Mouse (Mus musculus) G1E (cell line): ENCODE measurements around the gene Gm38392. TPM values are rescaled to one million over a fixed set of nuclear protein-coding genes. Genes with fewer than 3 reads are reported as not detected.
"Not testable (repeated sequence)": the region's sequence is repeated elsewhere in the genome, so short reads cannot be mapped to it uniquely, and the experiment has no call there.

Experiments
- ATAC-seq: 2 replicates; pipeline ENCODE4 v1.8.0; 2016; ENCODE audit warnings: mild to moderate bottlenecking; ENCODE audit not compliant: insufficient number of reproducible peaks, poor library complexity, low FRiP score, severe bottlenecking; ENCODE audit errors: extremely low read depth
- DNase-seq: peaks from one replicate; pipeline ENCODE4 v3.0.0; 2012; ENCODE audit warnings: low spot score
- H3K27me3 ChIP-seq: 2 replicates; pipeline ENCODE4 v1.6.1; 2012; ENCODE audit warnings: mild to moderate bottlenecking, low read length, inconsistent platforms; ENCODE audit not compliant: insufficient read depth
- H3K36me3 ChIP-seq: replicated peaks from 2 replicates; pipeline ENCODE3; 2012; ENCODE audit warnings: mild to moderate bottlenecking, inconsistent platforms
- H3K4me1 ChIP-seq: 2 replicates; pipeline ENCODE4 v1.6.1; 2012; ENCODE audit warnings: low read depth, low read length, inconsistent platforms, mixed read lengths; ENCODE audit not compliant: insufficient read depth
- H3K4me3 ChIP-seq: 2 replicates; pipeline ENCODE4 v1.5.1; 2012; ENCODE audit warnings: low read depth, mild to moderate bottlenecking, inconsistent platforms, low read length, moderate library complexity, mixed read lengths
- H3K9me3 ChIP-seq: replicated peaks from 2 replicates; pipeline ENCODE4 v1.6.1; 2012; ENCODE audit warnings: inconsistent platforms
- CTCF ChIP-seq: IDR thresholded peaks from 2 replicates; pipeline ENCODE4 v1.5.1; 2012; ENCODE audit warnings: low read depth, low read length, inconsistent platforms, mixed read lengths
- GATA1 ChIP-seq: IDR thresholded peaks from 2 replicates; pipeline ENCODE4 v1.6.1; 2012; ENCODE audit warnings: borderline replicate concordance, low read length, inconsistent platforms, mixed read lengths
- GATA2 ChIP-seq: IDR thresholded peaks from 2 replicates; pipeline ENCODE4 v1.6.1; 2012; ENCODE audit warnings: low read depth, low read length, inconsistent platforms, borderline replicate concordance
- POLR2AphosphoS5 ChIP-seq: IDR thresholded peaks from 2 replicates; pipeline ENCODE4 v1.6.1; 2012; ENCODE audit warnings: low read depth, low read length, inconsistent platforms; ENCODE audit not compliant: insufficient replicate concordance
- TAL1 ChIP-seq: conservative IDR thresholded peaks from 2 replicates; pipeline ENCODE4 v1.6.1; 2012; ENCODE audit warnings: low read depth, low read length, inconsistent platforms, mixed read lengths
- polyA plus RNA-seq: library from polyadenylated mRNA; stranded (reverse); fragments of >175 nt; gene quantifications from 2 replicates; pipeline ENCODE4 v1.2.3, GENCODE M21; 2012
- total RNA-seq, 2 experiments: library from RNA; stranded (forward) in 1 of 2; stranded (reverse) in 1 of 2; fragments of 200-1000 nt in 1 of 2; fragments of >200 nt in 1 of 2; fragmentation: Nextera tagmentation in 1 of 2; gene quantifications; 2 replicates each; pipeline ENCODE4 v1.2.3; 2014 to 2017

The Gm38392 gene
- total and polyA plus RNA-seq, 3 experiments: not detected

DNA sequence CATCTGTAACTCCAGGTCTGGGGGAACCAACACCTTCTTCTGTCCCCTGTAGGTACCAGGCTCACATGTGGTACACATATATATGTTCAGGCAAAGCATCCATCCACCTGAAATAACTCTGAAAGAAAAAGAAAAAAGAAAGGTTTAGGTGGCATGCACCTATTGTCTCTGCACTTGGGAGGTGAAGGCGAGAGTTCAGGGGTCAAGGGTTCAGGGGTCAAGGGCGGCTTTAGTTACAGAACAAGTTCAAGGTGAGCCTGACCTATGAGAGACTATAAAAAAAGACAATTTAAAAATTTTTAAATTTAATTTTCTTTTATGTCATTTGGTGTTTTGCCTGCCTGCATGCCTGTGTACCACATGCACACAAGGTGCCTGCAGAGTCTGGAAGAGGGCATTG is 7.0 kb downstream of the Gm38392 start:
- H3K4me1 ChIP-seq: 0 out of 2 replicates have a peak, but pooled peaks cover 3% of the 10 kb centered on the region
- H3K27me3 ChIP-seq: no peaks in the 10 kb centered on the region
- H3K36me3 ChIP-seq: peaks cover 5% of the 10 kb centered on the region
- ATAC-seq: no peak
- TF ChIP-seq GATA1: no peak
- TF ChIP-seq CTCF: no peak
- no peak for TF ChIP-seq POLR2AphosphoS5
- no peak for TF ChIP-seq TAL1
- TF ChIP-seq GATA2: no peak
- H3K4me3 ChIP-seq: no peak overlapping the region
- no peaks in the 10 kb centered on the region for H3K9me3 ChIP-seq
- no peak for DNase-seq

GRCm38 (mm10) chr3:88276529-88277143 is 10.4 kb downstream of the Gm38392 start:
- Histone ChIP-seq H3K9me3 (no peaks in the 10 kb centered on the region), H3K27me3 (no peaks in the 10 kb centered on the region), H3K36me3 (no peaks in the 10 kb centered on the region), H3K4me1 (0 out of 2 replicates have a peak, but pooled peaks cover 3% of the 10 kb centered on the region), H3K4me3 (no peak overlapping the region)
- no peak for TF ChIP-seq CTCF
- DNase-seq (no peak), ATAC-seq (no peak)

- no peak for ATAC-seq
These were observed 10.9 kb downstream of the Gm38392 start for GRCm38 (mm10) chr3:88276121-88276520.

DNA sequence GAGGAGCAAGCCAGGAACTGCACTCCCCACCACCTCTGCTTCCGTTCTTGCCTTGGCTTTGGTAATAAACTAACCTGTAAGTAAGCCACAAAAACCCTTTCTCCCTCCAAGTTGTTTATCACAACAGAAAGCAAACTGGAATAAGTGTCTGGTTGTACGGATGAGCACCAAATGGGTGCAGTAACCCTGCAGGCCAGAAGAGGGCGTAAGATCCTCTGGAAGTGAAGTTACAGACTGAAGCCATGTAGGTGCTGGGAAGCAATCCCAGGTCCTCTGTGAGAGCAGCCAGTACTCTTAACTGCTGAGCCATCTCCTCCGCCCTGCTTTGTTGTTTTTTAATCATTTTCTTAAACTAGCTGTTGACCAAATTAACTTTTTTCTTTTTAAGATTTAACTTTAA is 13.0 kb downstream of the Gm38392 start:
- peak; percentile 45 for TF ChIP-seq CTCF
- no peak for TF ChIP-seq GATA2
- Histone ChIP-seq H3K36me3 (no peaks in the 10 kb centered on the region), H3K4me3 (no peak overlapping the region), H3K27me3 (peaks cover 4% of the 10 kb centered on the region), H3K4me1 (0 out of 2 replicates have a peak, but pooled peaks cover 3% of the 10 kb centered on the region), H3K9me3 (no peaks in the 10 kb centered on the region)
- no peak for ATAC-seq
- DNase-seq: no peak

More at GRCm38 (mm10) chr3:88276121-88276520, 10.9 kb downstream of the Gm38392 start:
- Histone ChIP-seq H3K36me3 (no peaks in the 10 kb centered on the region), H3K9me3 (no peaks in the 10 kb centered on the region), H3K27me3 (no peaks in the 10 kb centered on the region), H3K4me3 (no peak overlapping the region), H3K4me1 (0 out of 2 replicates have a peak, but pooled peaks cover 3% of the 10 kb centered on the region)
- TF ChIP-seq GATA2 (no peak), POLR2AphosphoS5 (no peak), GATA1 (no peak), CTCF (no peak), TAL1 (no peak)
- no peak for DNase-seq

GRCm38 (mm10) chr3:88271859-88272258 is 15.2 kb downstream of the Gm38392 start:
- Histone ChIP-seq H3K9me3 (no peaks in the 10 kb centered on the region), H3K4me3 (no peak overlapping the region), H3K36me3 (no peaks in the 10 kb centered on the region), H3K27me3 (peaks cover 7% of the 10 kb centered on the region), H3K4me1 (no peaks in the 10 kb centered on the region)
- TF ChIP-seq GATA2: no peak
- no peak for TF ChIP-seq GATA1
- no peak for TF ChIP-seq POLR2AphosphoS5
- no peak for TF ChIP-seq TAL1
- ATAC-seq (no peak), DNase-seq (no peak)

DNA sequence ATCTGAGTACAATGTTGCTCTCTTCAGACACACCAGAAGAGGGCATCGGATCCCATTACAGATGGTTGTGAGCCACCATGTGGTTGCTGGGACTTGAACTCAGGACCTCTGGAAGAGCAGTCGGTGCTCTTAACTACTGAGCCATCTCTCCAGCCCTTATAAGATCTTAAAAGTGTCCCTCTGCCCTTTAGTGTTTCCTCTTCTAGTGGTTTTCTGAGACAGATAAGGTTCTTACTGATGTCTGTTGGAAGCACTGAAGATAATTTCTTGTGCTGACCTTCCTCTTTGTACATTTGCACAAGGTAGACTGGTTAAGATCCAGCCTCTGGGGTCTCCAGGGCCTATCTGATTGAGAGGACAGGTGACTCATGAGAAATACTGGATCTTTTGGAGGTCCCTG is 15.7 kb downstream of the Gm38392 start:
- H3K4me3 ChIP-seq, H3K9me3 ChIP-seq, DNase-seq, H3K4me1 ChIP-seq, H3K27me3 ChIP-seq, H3K36me3 ChIP-seq, ATAC-seq: not testable (repeated sequence)

- Histone ChIP-seq H3K27me3 (peaks cover 7% of the 10 kb centered on the region), H3K4me1 (no peaks in the 10 kb centered on the region), H3K9me3 (no peaks in the 10 kb centered on the region), H3K36me3 (no peaks in the 10 kb centered on the region), H3K4me3 (no peak overlapping the region)
- no peak for DNase-seq
- no peak for ATAC-seq
- TF ChIP-seq GATA1: no peak
- no peak for TF ChIP-seq CTCF
- no peak for TF ChIP-seq TAL1
- TF ChIP-seq POLR2AphosphoS5: no peak
These were observed 18.0 kb downstream of the Gm38392 start for GRCm38 (mm10) chr3:88268991-88269390.

DNA sequence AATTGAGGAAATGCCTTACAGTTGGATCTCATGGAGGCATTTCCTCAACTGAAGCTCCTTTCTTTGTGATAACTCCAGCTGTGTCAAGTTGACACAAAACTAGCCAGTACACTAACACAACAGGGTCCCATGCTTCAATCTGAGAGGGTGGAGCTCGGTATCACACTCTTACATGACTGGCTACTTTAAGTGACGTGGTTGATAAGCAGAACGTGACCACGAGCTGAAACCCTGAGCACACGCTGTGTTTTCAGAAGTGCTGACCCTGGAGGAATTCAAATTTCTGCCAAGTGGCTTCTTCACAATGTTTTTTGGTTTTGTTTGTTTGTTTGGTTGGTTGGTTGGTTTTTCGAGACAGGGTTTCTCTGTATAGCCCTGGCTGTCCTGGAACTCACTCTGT is 19.0 kb downstream of the Gm38392 start:
- not testable (repeated sequence) for H3K4me3 ChIP-seq, H3K9me3 ChIP-seq, H3K27me3 ChIP-seq, H3K4me1 ChIP-seq, ATAC-seq, DNase-seq, H3K36me3 ChIP-seq
